Mouse (Mus musculus): ENCODE data around the gene Nfe2l2. TPM values are rescaled to one million over a fixed set of nuclear protein-coding genes. Genes with fewer than 3 reads are reported as not detected.
A peak's percentile ranks its signal among the peaks of the same experiment; 100 is the strongest.
"Not testable (repeated sequence)": the region's sequence is repeated elsewhere in the genome, so short reads cannot be mapped to it uniquely, and the experiment has no call there.

Nfe2l2 gene
- polyA plus RNA-seq, 1 experiment: 130 TPM

DNA sequence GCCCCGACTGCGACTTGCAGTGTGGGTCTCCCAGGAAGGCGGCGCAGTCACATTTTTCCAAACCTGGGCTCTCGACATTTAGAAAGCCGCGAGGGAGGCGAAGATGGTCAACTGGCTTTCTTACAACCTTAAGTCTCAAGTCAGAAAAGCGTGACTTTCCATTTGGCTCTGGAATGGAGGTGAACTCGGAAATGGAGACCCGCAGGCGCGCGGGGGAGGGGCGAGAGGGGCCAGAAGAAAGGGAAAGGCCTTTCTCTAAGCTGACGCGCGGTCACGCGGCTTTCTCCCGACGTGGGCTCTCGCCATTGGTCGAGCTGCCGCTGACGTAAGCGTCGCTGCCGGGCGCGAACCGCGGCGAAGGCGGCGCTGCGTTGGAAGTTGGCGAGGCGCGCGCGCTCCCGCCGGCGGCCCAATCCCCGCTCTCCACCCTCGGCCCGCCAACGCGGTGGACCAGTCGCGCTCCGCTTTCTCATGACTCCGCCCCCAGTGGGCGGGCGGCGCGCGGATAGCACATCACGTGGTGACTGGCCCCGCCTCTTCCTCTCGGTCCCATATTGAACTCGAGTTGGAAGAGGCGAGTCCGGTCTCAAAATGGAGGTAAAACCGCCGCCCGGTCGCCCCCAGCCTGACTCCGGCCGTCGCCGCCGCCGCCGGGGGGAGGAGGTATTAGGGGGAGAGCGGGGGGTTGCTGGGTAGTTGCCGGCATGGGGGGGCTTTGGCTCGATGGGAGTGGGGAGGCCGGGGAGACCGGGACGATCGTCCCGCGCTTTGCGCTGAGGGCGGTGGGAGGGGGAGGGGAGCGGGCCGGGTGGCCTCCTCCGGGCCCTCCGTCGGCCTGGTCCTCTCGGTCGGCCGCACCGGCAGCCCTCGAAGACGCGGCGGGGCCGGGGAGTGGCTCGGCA lies 45.5 kb downstream of the Nfe2l2 start, which contains the start of gene Hnrnpa3:
Gene Hnrnpa3, plus strand, starts transcription at position 535 of the 902 bp plus-strand sequence.
- H3K4me1 ChIP-seq (ENCODE audit: control insufficient read depth, insufficient read depth, low read length): peaks cover 5% of the 10 kb centered on the region
- H3K4me3 ChIP-seq (ENCODE audit: insufficient read depth, low read length): peak within 1 kb of the TSS; percentile 99
- peak within 1 kb of the TSS; percentile 95 for H3K27ac ChIP-seq (ENCODE audit: insufficient read depth, low read length)
- TF ChIP-seq POLR2A (IDR thresholded peaks at IDR 0.05; ENCODE audit: low read depth, low read length) (peak; percentile 74), CTCF (IDR thresholded peaks at IDR 0.05; ENCODE audit: borderline replicate concordance, insufficient read depth, low read length) (no peak)

DNA sequence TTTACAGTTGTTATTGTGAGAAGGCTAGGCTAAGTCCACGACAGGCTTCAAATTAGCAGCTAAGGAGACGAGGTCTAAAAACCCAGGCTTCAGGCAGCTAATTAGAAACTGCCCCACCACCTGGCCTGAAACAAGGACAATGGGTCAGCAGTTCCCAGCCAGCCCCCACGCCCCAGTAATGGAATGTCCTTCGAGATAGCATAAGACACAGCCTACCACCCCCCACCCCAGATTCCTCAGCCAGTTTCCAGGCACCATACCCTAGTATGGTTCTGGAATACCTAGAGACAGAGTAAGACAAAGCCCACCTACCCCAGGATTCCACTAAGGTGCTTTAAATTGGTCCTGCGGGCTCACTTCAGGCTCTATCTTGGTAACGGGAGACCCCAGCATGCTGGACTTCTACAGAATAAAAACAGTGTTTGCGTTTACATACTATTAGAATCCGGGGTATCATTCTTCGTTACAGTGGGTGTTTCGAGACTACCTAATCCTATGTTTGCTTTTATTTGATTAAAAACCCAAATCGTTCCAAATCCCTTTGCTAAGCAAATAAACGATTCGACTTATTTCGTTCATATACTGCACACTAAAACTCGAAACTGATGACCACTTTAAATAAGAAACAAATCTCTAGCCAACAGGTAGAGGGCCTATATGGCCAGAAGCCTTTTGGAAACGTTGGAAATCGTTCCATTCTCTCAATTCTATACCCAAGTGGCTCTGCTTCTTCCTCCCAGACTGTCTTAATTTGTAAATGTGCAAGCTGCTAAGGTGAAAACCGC lies 46.3 kb downstream of the Nfe2l2 start:
- TF ChIP-seq POLR2A (IDR thresholded peaks at IDR 0.05; ENCODE audit: low read depth, low read length): no peak
- TF ChIP-seq CTCF (IDR thresholded peaks at IDR 0.05; ENCODE audit: borderline replicate concordance, insufficient read depth, low read length): no peak
- Histone ChIP-seq H3K4me3 (ENCODE audit: insufficient read depth, low read length) (peak overlapping the region; percentile 63), H3K27ac (ENCODE audit: insufficient read depth, low read length) (peak overlapping the region; percentile 95), H3K4me1 (ENCODE audit: control insufficient read depth, insufficient read depth, low read length) (peaks cover 5% of the 10 kb centered on the region)

DNA sequence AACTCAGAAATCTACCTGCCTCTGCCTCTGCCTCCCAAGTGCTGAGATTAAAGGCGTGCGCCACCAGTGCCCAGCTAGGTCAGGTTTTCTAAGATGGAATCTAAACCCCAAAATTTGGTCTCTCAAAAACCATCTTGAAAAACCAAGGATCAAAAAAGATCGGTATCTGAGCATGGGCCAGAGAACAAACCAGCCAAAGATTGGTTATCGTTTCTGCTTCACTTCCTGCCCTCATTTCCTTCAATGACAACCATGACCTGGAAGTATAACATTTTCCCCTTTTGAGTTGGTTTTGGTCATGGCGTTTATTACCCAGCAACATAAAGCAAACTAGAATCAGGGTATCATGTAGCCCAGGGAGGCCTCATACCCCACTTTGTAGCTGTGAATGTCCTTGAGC lies 47.5 kb downstream of the Nfe2l2 start:
- H3K27ac ChIP-seq (ENCODE audit: insufficient read depth, low read length): no peak overlapping the region
- H3K4me3 ChIP-seq (ENCODE audit: insufficient read depth, low read length): no peak overlapping the region
- H3K4me1 ChIP-seq (ENCODE audit: control insufficient read depth, insufficient read depth, low read length): no peaks in the 10 kb centered on the region

DNA sequence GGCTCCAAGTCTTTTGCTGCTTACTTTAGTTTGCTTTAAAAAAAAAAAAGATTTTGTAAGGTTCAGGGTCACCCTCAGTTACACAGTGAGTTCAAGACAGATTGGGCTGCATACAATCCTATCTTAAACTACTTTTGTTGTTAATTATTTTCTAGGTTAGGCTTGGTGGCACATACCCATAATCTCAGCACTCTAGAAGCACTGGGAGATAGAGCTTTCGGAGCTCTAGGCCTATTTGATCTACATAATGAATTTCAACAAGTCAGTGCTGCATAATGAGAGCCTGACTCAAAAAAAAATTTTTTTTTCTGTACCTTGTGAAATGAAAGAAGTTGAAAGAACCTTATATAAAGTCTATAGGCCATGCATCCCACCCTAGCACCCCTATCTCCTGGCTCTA lies 49.8 kb downstream of the Nfe2l2 start:
- Histone ChIP-seq H3K4me3 (ENCODE audit: insufficient read depth, low read length) (no peak overlapping the region), H3K4me1 (ENCODE audit: control insufficient read depth, insufficient read depth, low read length) (no peaks in the 10 kb centered on the region), H3K27ac (ENCODE audit: insufficient read depth, low read length) (no peak overlapping the region)
- no peak for TF ChIP-seq POLR2A (IDR thresholded peaks at IDR 0.05; ENCODE audit: low read depth, low read length)
- TF ChIP-seq CTCF (IDR thresholded peaks at IDR 0.05; ENCODE audit: borderline replicate concordance, insufficient read depth, low read length): no peak

More for the DNA sequence above, 47.5 kb downstream of the Nfe2l2 start:
- TF ChIP-seq POLR2A (IDR thresholded peaks at IDR 0.05; ENCODE audit: low read depth, low read length) (no peak), CTCF (IDR thresholded peaks at IDR 0.05; ENCODE audit: borderline replicate concordance, insufficient read depth, low read length) (no peak)

DNA sequence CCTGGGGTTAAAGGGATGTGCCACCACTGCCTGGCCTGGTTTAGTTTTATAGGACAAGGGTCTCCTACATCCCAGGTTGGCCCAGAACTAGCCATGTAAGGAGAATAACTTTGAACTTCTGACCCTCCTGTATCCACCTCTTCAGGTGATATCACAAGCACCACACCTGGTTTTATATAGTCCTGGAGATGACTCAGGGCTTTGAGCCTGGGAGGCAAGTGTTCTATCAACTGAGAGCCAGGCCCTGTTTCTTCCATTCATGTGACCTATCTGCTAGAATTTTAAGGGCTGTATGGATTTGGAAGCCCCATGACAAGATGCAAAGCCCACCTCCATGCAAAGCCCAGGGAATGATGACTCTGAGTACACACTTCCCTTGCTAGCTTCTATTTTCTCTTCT lies 51.3 kb downstream of the Nfe2l2 start:
- Histone ChIP-seq H3K4me3 (ENCODE audit: insufficient read depth, low read length) (no peak overlapping the region), H3K4me1 (ENCODE audit: control insufficient read depth, insufficient read depth, low read length) (no peaks in the 10 kb centered on the region), H3K27ac (ENCODE audit: insufficient read depth, low read length) (no peak overlapping the region)
- TF ChIP-seq POLR2A (IDR thresholded peaks at IDR 0.05; ENCODE audit: low read depth, low read length) (no peak), CTCF (IDR thresholded peaks at IDR 0.05; ENCODE audit: borderline replicate concordance, insufficient read depth, low read length) (no peak)

DNA sequence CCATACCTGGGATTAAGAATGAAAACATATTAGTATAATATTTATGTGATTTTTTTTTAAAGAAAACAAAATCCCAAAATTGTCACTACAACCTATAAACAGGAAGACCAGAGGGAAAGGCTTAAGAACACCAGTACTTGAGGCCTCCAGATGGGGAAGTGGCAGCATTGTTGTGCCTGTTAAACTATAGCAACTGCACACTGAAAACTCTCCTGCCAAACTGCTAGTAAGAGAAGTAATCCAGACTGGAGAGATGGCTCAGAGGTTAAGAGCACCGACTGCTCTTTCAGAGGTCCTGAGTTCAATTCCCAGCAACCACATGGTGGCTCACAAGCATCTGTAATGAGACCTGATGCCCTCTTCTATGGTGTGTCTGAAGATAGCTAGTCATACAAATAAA lies 54.0 kb downstream of the Nfe2l2 start:
- no peak overlapping the region for H3K27ac ChIP-seq (ENCODE audit: insufficient read depth, low read length)
- TF ChIP-seq POLR2A (IDR thresholded peaks at IDR 0.05; ENCODE audit: low read depth, low read length) (no peak), CTCF (IDR thresholded peaks at IDR 0.05; ENCODE audit: borderline replicate concordance, insufficient read depth, low read length) (no peak)
- no peak overlapping the region for H3K4me3 ChIP-seq (ENCODE audit: insufficient read depth, low read length)
- H3K4me1 ChIP-seq (ENCODE audit: control insufficient read depth, insufficient read depth, low read length): no peaks in the 10 kb centered on the region

DNA sequence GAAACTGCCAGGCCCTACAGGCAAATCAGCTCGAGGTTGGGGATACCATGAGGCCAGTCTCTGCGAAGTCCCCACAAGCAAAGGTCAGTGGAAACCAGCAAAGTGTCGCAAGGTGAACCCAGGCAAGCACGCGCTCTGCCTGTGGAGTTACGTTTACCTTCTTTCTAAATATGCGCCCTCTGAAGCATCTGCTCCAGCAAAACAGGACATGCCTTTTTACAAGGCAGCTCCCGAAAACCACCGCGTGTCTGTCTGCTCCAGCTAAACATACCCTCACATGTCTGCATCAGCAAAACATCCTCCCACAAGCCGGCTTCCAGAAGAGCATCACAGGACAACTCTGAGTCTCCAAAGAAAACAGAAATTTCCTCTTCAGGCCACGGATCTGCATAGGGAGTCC lies 59.2 kb downstream of the Nfe2l2 start:
- no peak overlapping the region for H3K4me3 ChIP-seq (ENCODE audit: insufficient read depth, low read length)
- TF ChIP-seq CTCF (IDR thresholded peaks at IDR 0.05; ENCODE audit: borderline replicate concordance, insufficient read depth, low read length) (no peak), POLR2A (IDR thresholded peaks at IDR 0.05; ENCODE audit: low read depth, low read length) (no peak)
- H3K27ac ChIP-seq (ENCODE audit: insufficient read depth, low read length): no peak overlapping the region
- peaks cover 3% of the 10 kb centered on the region; the same call in 1 of the 2 replicates for H3K4me1 ChIP-seq (ENCODE audit: control insufficient read depth, insufficient read depth, low read length)

DNA sequence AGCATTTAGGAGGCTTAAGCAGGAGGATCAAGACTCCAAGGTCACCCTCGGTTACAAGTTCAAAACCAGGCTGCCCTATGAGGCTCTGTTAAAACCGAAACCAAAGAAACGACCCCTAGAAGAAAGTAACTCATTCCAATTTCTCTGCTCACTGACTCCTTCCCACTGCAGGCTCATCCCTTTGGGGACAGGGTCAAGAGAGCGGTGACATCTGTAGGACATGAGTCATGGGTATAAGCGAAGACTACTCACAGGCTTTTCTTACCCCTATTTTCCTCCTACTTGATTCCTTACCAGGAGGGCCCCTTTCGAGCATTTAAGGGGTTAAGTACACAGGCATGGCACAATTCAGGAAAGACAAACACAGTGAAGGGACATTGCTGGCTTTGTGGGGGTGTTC lies 60.5 kb downstream of the Nfe2l2 start:
- no peak for TF ChIP-seq POLR2A (IDR thresholded peaks at IDR 0.05; ENCODE audit: low read depth, low read length)
- no peak for TF ChIP-seq CTCF (IDR thresholded peaks at IDR 0.05; ENCODE audit: borderline replicate concordance, insufficient read depth, low read length)
- Histone ChIP-seq H3K4me3 (ENCODE audit: insufficient read depth, low read length) (no peak overlapping the region), H3K4me1 (ENCODE audit: control insufficient read depth, insufficient read depth, low read length) (peaks cover 3% of the 10 kb centered on the region; the same call in 1 of the 2 replicates), H3K27ac (ENCODE audit: insufficient read depth, low read length) (no peak overlapping the region)

DNA sequence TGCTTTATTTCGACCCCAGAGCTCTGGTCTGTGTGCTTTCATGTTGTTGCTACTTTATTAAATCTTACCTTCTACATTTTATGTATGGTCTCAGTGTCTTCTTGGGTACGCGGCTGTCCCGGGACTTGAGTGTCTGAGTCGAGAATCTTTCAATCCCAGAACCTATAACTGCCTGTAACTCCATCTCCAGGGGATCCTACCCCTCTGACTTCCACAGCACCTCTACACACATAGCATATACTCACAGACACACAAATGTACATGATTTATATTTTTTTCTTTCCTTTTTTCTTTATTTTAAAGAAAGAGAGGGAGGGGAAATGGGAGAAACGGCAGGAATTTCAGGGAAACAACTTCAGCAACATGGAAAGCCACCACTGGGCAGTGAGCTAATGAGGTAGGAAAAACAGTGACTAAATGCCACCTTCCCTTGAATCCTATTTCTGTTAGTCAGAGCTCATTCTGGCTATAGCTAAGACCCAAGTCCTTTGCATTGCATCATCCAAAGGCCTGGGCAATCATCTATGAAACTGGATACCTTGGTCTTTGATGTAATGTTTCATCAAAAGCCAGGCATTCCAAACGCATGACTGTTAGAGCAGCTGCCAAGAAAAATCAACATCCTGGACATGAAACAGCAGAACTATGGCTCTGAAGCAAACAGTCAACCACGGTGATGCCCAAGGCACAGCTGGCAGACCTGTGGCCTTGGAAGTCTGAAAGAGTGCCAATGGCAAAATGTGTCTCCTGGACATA lies 61.5 kb downstream of the Nfe2l2 start:
- TF ChIP-seq CTCF (IDR thresholded peaks at IDR 0.05; ENCODE audit: borderline replicate concordance, insufficient read depth, low read length) (no peak), POLR2A (IDR thresholded peaks at IDR 0.05; ENCODE audit: low read depth, low read length) (no peak)
- Histone ChIP-seq H3K4me3 (ENCODE audit: insufficient read depth, low read length) (no peak overlapping the region), H3K27ac (ENCODE audit: insufficient read depth, low read length) (peak overlapping the region; percentile 76), H3K4me1 (ENCODE audit: control insufficient read depth, insufficient read depth, low read length) (peaks cover 3% of the 10 kb centered on the region; the same call in 1 of the 2 replicates)

DNA sequence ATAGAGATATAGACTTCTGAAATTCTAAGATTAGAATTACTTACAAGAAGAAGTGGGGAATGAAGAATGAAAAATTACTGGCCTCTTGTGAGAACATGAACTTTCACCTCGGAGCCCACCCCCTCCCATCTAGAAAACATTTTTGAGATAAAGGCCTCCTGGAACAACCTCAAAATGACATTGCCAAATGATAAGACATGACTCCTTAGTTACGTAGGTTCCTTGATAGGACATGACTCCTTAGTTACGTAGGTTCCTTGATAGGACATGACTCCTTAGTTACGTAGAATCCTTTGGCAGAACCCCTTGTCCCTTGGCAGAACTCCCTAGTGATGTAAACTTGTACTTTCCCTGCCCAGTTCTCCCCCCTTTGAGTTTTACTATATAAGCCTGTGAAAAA lies 62.1 kb downstream of the Nfe2l2 start:
- not testable (repeated sequence) for H3K27ac ChIP-seq (ENCODE audit: insufficient read depth, low read length); H3K4me1 ChIP-seq (ENCODE audit: control insufficient read depth, insufficient read depth, low read length); H3K4me3 ChIP-seq (ENCODE audit: insufficient read depth, low read length)

DNA sequence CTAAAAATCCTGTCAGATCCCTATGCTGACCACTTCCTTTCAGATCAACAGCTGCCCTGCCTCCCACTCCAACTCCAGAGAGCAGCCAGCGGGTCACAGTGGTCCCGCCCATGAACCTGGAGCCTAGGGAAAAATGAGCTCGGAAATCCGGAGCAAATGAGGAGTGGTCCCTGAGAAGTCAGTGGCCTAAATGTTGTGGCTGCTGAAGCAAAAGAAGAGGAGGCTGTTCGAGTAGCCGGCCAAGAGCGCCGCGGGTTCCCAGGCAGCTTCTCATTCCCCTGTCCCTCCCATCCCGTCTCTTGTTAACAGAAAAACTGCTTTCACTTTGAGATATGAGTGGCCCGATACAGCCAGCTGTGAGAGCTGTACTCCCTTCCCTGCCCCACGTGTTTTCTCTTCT lies 64.9 kb downstream of the Nfe2l2 start:
- peak overlapping the region; percentile 65 for H3K27ac ChIP-seq (ENCODE audit: insufficient read depth, low read length)
- not testable (repeated sequence) for H3K4me3 ChIP-seq (ENCODE audit: insufficient read depth, low read length); H3K4me1 ChIP-seq (ENCODE audit: control insufficient read depth, insufficient read depth, low read length)

DNA sequence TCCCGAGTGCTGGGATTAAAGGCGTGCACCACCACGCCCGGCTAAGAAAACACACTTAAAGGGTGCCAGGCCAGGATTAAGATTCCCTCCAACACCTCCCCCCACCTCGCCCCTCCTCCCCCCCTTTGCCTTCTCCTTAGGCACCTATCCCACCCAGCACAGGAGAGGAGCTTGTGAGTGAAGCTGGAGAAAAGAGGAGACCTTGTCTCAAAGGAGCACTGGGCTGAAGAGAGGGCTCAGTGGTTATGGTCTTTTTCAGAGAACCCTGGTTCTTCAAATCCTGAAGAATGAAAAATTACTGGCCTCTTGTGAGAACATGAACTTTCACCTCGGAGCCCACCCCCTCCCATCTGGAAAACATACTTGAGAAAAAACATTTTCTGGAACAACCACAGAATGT lies 66.6 kb downstream of the Nfe2l2 start:
- H3K4me1 ChIP-seq (ENCODE audit: control insufficient read depth, insufficient read depth, low read length); H3K4me3 ChIP-seq (ENCODE audit: insufficient read depth, low read length); H3K27ac ChIP-seq (ENCODE audit: insufficient read depth, low read length): not testable (repeated sequence)
